In the genomic region with DNA sequence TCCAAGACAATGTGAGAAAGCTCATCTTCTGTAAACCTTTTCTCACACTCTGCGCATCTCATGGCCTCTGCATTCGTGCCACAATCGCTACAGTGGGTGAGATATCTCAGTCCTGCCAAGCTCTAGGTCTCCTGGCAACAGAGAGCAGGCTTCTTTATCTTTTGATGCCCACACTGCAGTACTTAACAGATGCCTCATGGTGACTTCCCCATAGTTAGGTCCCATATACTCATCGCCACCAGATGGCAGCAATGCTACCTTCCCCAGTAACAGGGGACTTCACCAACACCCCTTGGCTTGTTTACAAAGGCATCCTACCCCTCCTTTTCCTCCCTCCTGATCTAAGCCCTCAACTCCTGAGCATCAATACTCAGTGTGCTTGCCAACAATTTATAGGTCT, we compare ENCODE assay signal across 8 mouse cellular contexts.
DNase-seq lines count a peak whose midpoint lies in the region; ATAC-seq and TF ChIP-seq lines count a peak whose summit lies in the region.

No protein-coding gene starts in this region.

- ATAC-seq in heart, embryonic 11.5 days (replicated peaks; ENCODE audit: insufficient number of reproducible peaks, low FRiP score, low TSS enrichment): 0 out of 2 replicates have a peak, but pooled peaks have one; percentile 49
- ATAC-seq in intestine, embryonic 15.5 days: peak; percentile 65

- H3K4me3 ChIP-seq in heart, embryonic 11.5 days (ENCODE audit: low read depth, low read length): no peak overlapping the region
- no peak overlapping the region for H3K4me3 ChIP-seq in heart, embryonic 10.5 days
- no peak overlapping the region for H3K4me3 ChIP-seq in intestine, embryonic 15.5 days (replicated peaks)

- H3K9ac ChIP-seq in heart, embryonic 11.5 days (ENCODE audit: low read depth, low read length): no peak overlapping the region
- H3K9ac ChIP-seq in intestine, embryonic 15.5 days: no peak overlapping the region

- DNase-seq in heart, embryonic 10.5 days (ENCODE audit: low spot score): no peak
- peak; percentile 78 for DNase-seq in brain, embryonic 14.5 days (ENCODE audit: low read depth)
- DNase-seq in forelimb bud, embryonic 11.5 days (ENCODE audit: low read depth, low spot score): peak; percentile 78
- peak; percentile 24 to 50 for DNase-seq in left cerebral cortex, postnatal 25 days (ENCODE audit: low spot score in 2 of 2)
- peak; percentile 79 for DNase-seq in mesoderm, embryonic 11.5 days (ENCODE audit: low read depth, low spot score)
- DNase-seq in telencephalon, adult 2 months (ENCODE audit: low read depth, low spot score): peak; percentile 13

- intact Hi-C loops in left cerebral cortex, postnatal 25 days (cut with DNase I): loop anchor here (5.0 kb wide), 1 partner anchor 121 kb away; a partner anchor contains a TSS

- no peak for TF ChIP-seq POLR2A in brain, embryonic 14.5 days (IDR thresholded peaks at IDR 0.05; ENCODE audit: borderline replicate concordance, extremely low read depth, insufficient read depth, insufficient read length, poor library complexity, severe bottlenecking)

- no peaks in the 10 kb centered on the region for H3K27me3 ChIP-seq in heart, embryonic 11.5 days (ENCODE audit: control insufficient read depth, insufficient read depth, low read length)
- no peaks in the 10 kb centered on the region for H3K27me3 ChIP-seq in heart, embryonic 10.5 days (ENCODE audit: insufficient read depth, poor library complexity, severe bottlenecking)
- no peaks in the 10 kb centered on the region for H3K27me3 ChIP-seq in intestine, embryonic 15.5 days (replicated peaks)

- no peaks in the 10 kb centered on the region for H3K9me3 ChIP-seq in heart, embryonic 11.5 days (replicated peaks; ENCODE audit: control insufficient read depth, low read length)
- H3K9me3 ChIP-seq in heart, embryonic 10.5 days: no peaks in the 10 kb centered on the region
- no peaks in the 10 kb centered on the region for H3K9me3 ChIP-seq in intestine, embryonic 15.5 days

- no peak overlapping the region for H3K4me2 ChIP-seq in heart, embryonic 11.5 days
- H3K4me2 ChIP-seq in intestine, embryonic 15.5 days (replicated peaks): no peak overlapping the region

- no peaks in the 10 kb centered on the region for H3K4me1 ChIP-seq in heart, embryonic 11.5 days (ENCODE audit: control insufficient read depth, insufficient read depth, low read length)
- no peaks in the 10 kb centered on the region for H3K4me1 ChIP-seq in heart, embryonic 10.5 days
- H3K4me1 ChIP-seq in intestine, embryonic 15.5 days (replicated peaks): no peaks in the 10 kb centered on the region

- H3K27ac ChIP-seq in heart, embryonic 11.5 days (ENCODE audit: low read depth, low read length): no peak overlapping the region
- no peak overlapping the region for H3K27ac ChIP-seq in heart, embryonic 10.5 days
- H3K27ac ChIP-seq in intestine, embryonic 15.5 days: no peak overlapping the region

- TF ChIP-seq CTCF in brain, embryonic 14.5 days (IDR thresholded peaks at IDR 0.05; ENCODE audit: borderline replicate concordance, extremely low read depth, insufficient read depth, insufficient read length): peak; percentile 67; the same call in 1 of the 2 replicates

- no peaks in the 10 kb centered on the region for H3K36me3 ChIP-seq in heart, embryonic 11.5 days (ENCODE audit: control insufficient read depth, insufficient read depth, low read length)
- H3K36me3 ChIP-seq in heart, embryonic 10.5 days: no peaks in the 10 kb centered on the region
- H3K36me3 ChIP-seq in intestine, embryonic 15.5 days: no peaks in the 10 kb centered on the region

- WGBS in heart, embryonic 11.5 days (ENCODE audit: insufficient replicate concordance): 24% methylated on average over 4 of the region's 4 CpGs
- 13% methylated on average over 4 of the region's 4 CpGs for WGBS in heart, embryonic 10.5 days
- 28% methylated on average over 4 of the region's 4 CpGs for WGBS in intestine, embryonic 15.5 days
